ENCODE assay signal across 8 mouse cellular contexts in genomic region chr5:114153490-114153889, GRCm38 (mm10). TPM values are rescaled to one million over a fixed set of nuclear protein-coding genes. Genes with fewer than 3 reads are reported as not detected.
DNase-seq lines count a peak whose midpoint lies in the region; ATAC-seq and TF ChIP-seq lines count a peak whose summit lies in the region.

No protein-coding gene starts in this region.

- H3K4me2 ChIP-seq in lung, embryonic 14.5 days, result peak overlapping the region; percentile 40
- peak overlapping the region; percentile 42 for H3K4me2 ChIP-seq in intestine, embryonic 15.5 days (replicated peaks)

- no peaks in the 10 kb centered on the region for H3K36me3 ChIP-seq in lung, embryonic 14.5 days (ENCODE audit: insufficient read depth)
- H3K36me3 ChIP-seq in intestine, embryonic 15.5 days, result no peaks in the 10 kb centered on the region
- no peaks in the 10 kb centered on the region for H3K36me3 ChIP-seq in midbrain, embryonic 10.5 days

- no peak overlapping the region for H3K27ac ChIP-seq in lung, embryonic 14.5 days (ENCODE audit: low read depth)
- no peak overlapping the region for H3K27ac ChIP-seq in intestine, embryonic 15.5 days
- no peak overlapping the region for H3K27ac ChIP-seq in midbrain, embryonic 10.5 days (replicated peaks)

- H3K9me3 ChIP-seq in lung, embryonic 14.5 days (ENCODE audit: low read depth, low read length), result no peaks in the 10 kb centered on the region
- H3K9me3 ChIP-seq in intestine, embryonic 15.5 days, result no peaks in the 10 kb centered on the region
- no peaks in the 10 kb centered on the region for H3K9me3 ChIP-seq in midbrain, embryonic 10.5 days (replicated peaks)

- WGBS in lung, embryonic 14.5 days, result 11% methylated on average over 12 of the region's 12 CpGs
- 7% methylated on average over 12 of the region's 12 CpGs for WGBS in intestine, embryonic 15.5 days
- WGBS in midbrain, embryonic 10.5 days, result 2% methylated on average over 12 of the region's 12 CpGs

- peak overlapping the region; percentile 17; the same call in 1 of the 2 replicates for H3K4me3 ChIP-seq in lung, embryonic 14.5 days (ENCODE audit: low read depth, low read length)
- peak overlapping the region; percentile 28 for H3K4me3 ChIP-seq in intestine, embryonic 15.5 days (replicated peaks)
- peak overlapping the region; percentile 49 for H3K4me3 ChIP-seq in midbrain, embryonic 10.5 days

- ATAC-seq in lung, embryonic 14.5 days (ENCODE audit: insufficient read depth), result peak; percentile 56; the same call in 1 of the 2 replicates
- ATAC-seq in intestine, embryonic 15.5 days, result 0 out of 2 replicates have a peak, but pooled peaks have one; percentile 35

- peak; percentile 62 for TF ChIP-seq CTCF in lung, embryonic 14.5 days (IDR thresholded peaks at IDR 0.05; ENCODE audit: low read depth)

- DNase-seq in lung, embryonic 14.5 days, result peak; percentile 72
- DNase-seq in lung, adult 18-20 months, result no peak
- DNase-seq in embryo, embryonic 11 days, result peak; percentile 57
- peak; percentile 49 for DNase-seq in midbrain, embryonic 10.5 days (ENCODE audit: low spot score)
- no peak for DNase-seq in left cerebral cortex, adult 9 months (ENCODE audit: low spot score in 2 of 2)
- DNase-seq in layer of hippocampus, postnatal 25 days (ENCODE audit: extremely low spot score in 1 of 2, low spot score in 1 of 2), result no peak
- DNase-seq in cerebellum, adult 11 months, result no peak

- no peak overlapping the region for H3K9ac ChIP-seq in lung, embryonic 14.5 days
- H3K9ac ChIP-seq in intestine, embryonic 15.5 days, result no peak overlapping the region

- H3K4me1 ChIP-seq in lung, embryonic 14.5 days (ENCODE audit: insufficient read depth), result no peaks in the 10 kb centered on the region
- H3K4me1 ChIP-seq in intestine, embryonic 15.5 days (replicated peaks), result no peaks in the 10 kb centered on the region
- H3K4me1 ChIP-seq in midbrain, embryonic 10.5 days, result peaks cover 9% of the 10 kb centered on the region

- H3K27me3 ChIP-seq in lung, embryonic 14.5 days (ENCODE audit: insufficient read depth, low read length), result no peaks in the 10 kb centered on the region
- no peaks in the 10 kb centered on the region for H3K27me3 ChIP-seq in intestine, embryonic 15.5 days (replicated peaks)
- no peaks in the 10 kb centered on the region for H3K27me3 ChIP-seq in midbrain, embryonic 10.5 days (ENCODE audit: low read depth, poor library complexity, severe bottlenecking)

RNA-seq across cellular contexts. Expression of gene Acacb, which starts 7.2 kb away (rescaled TPM):
- polyA plus RNA-seq in lung, embryonic 14.5 days (2014; fragmentation: Nextera tagmentation; extraction: Ambion mirVana), result 1.7 and 2.3 TPM in 2 replicates
- polyA plus RNA-seq in intestine, embryonic 15.5 days (2015; fragmentation: Nextera tagmentation; extraction: Ambion mirVana), result 1.4 and 1.7 TPM in 2 replicates
- polyA plus RNA-seq in midbrain, embryonic 10.5 days (2016; fragmentation: Nextera tagmentation; extraction: Ambion mirVana), result 2.6 and 3.3 TPM in 2 replicates
- 1 to 10 TPM; 6.1 to 6.5 TPM for total RNA-seq in layer of hippocampus, postnatal 25 days (2021)

RNA-seq across cellular contexts. Expression of gene Ung, which starts 23.3 kb away (rescaled TPM):
- 44.0 and 44.2 TPM in 2 replicates for polyA plus RNA-seq in lung, embryonic 14.5 days (2014; fragmentation: Nextera tagmentation; extraction: Ambion mirVana)
- polyA plus RNA-seq in intestine, embryonic 15.5 days (2015; fragmentation: Nextera tagmentation; extraction: Ambion mirVana), result 45.0 and 45.1 TPM in 2 replicates
- polyA plus RNA-seq in midbrain, embryonic 10.5 days (2016; fragmentation: Nextera tagmentation; extraction: Ambion mirVana), result 58.9 and 67.5 TPM in 2 replicates
- total RNA-seq in layer of hippocampus, postnatal 25 days (2021), result 1 to 10 TPM; 3.4 to 3.5 TPM

RNA-seq across cellular contexts. Expression of gene Alkbh2, which starts 25.5 kb away (rescaled TPM):
- 8.9 and 11.3 TPM in 2 replicates for polyA plus RNA-seq in lung, embryonic 14.5 days (2014; fragmentation: Nextera tagmentation; extraction: Ambion mirVana)
- polyA plus RNA-seq in intestine, embryonic 15.5 days (2015; fragmentation: Nextera tagmentation; extraction: Ambion mirVana), result 11.6 and 12.0 TPM in 2 replicates
- polyA plus RNA-seq in midbrain, embryonic 10.5 days (2016; fragmentation: Nextera tagmentation; extraction: Ambion mirVana), result 12.2 and 12.8 TPM in 2 replicates
- 1 to 10 TPM; 3.8 to 4.2 TPM for total RNA-seq in layer of hippocampus, postnatal 25 days (2021)

Comparison
In these comparisons a context has a peak if more than half of its experiments do, and no peak if none do; other contexts are left out.
1. DNase-seq: peak in lung, embryonic 14.5 days (single experiment), embryo, embryonic 11 days (single experiment) and midbrain, embryonic 10.5 days (single experiment); none in lung, adult 18-20 months (0 of 2), left cerebral cortex, adult 9 months (0 of 2), layer of hippocampus, postnatal 25 days (0 of 2) and cerebellum, adult 11 months (single experiment).
2. Peak in every context shown above with its lines, with median percentiles within 50 percentile points of each other: H3K4me3 ChIP-seq.